Mouse (Mus musculus) erythroblast, embryonic 14.5 days (primary cell): ENCODE data around the gene Gm6460. TPM values are rescaled to one million over a fixed set of nuclear protein-coding genes. Genes with fewer than 3 reads are reported as not detected.
"Not testable (repeated sequence)": the region's sequence is repeated elsewhere in the genome, so short reads cannot be mapped to it uniquely, and the experiment has no call there.

ENCODE experiments used
- H3K27me3 ChIP-seq: 2 replicates; pipeline ENCODE4 v1.6.1; 2012; ENCODE audit warnings: inconsistent platforms; ENCODE audit not compliant: control insufficient read depth
- H3K36me3 ChIP-seq: 2 replicates; pipeline ENCODE4 v1.6.1; 2012; ENCODE audit warnings: mild to moderate bottlenecking, inconsistent platforms; ENCODE audit not compliant: control insufficient read depth
- H3K4me1 ChIP-seq: 2 replicates; pipeline ENCODE4 v1.6.1; 2012; ENCODE audit warnings: inconsistent platforms; ENCODE audit not compliant: control insufficient read depth
- H3K4me3 ChIP-seq: replicated peaks from 2 replicates; pipeline ENCODE3; 2012; ENCODE audit warnings: moderate library complexity, mild to moderate bottlenecking, inconsistent platforms
- H3K9me3 ChIP-seq: 2 replicates; pipeline ENCODE4 v1.6.1; 2012; ENCODE audit warnings: low read length, inconsistent platforms, mixed read lengths; ENCODE audit not compliant: control insufficient read depth
- polyA plus RNA-seq: library from polyadenylated mRNA; stranded (reverse); fragments of >175 nt; gene quantifications from 2 replicates; pipeline ENCODE4 v1.2.3, GENCODE M21; 2012

Gene Gm6460
- not detected in 2 replicates for polyA plus RNA-seq

DNA sequence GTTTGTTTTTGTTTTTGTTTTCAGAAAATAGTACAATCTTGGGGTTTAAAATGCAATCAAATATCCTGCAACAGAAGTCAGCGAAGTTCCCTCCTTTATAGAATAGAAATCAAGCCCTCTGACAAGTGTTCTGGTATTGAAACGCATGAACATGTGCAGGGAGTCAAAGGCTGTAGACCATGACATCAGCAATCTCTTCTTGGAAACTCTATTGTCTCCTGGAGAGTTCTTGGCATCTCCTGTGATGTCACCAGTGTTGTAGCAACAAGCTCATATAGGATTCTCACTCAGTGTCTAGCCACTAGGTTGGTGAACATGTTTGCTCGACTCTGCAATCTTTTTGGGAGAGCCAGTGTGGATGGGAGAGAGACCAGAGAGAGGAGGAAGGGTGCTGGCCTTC, at the start of gene Gm6460:
TSS of gene Gm6460 (plus strand) at position 301 of the 400 bp plus-strand sequence.
- not testable (repeated sequence) for H3K4me3 ChIP-seq, H3K36me3 ChIP-seq, H3K9me3 ChIP-seq, H3K4me1 ChIP-seq, H3K27me3 ChIP-seq

Other genes starting within 250 kb of the Gm6460 start
- not detected in 2 replicates for gene Gm8897, start 178.5 kb upstream of the Gm6460 start, polyA plus RNA-seq
- not detected in 2 replicates for gene Gm8906, start 92.2 kb upstream of the Gm6460 start, polyA plus RNA-seq
- not detected in 2 replicates for gene Gm8922, start 87.0 kb downstream of the Gm6460 start, polyA plus RNA-seq
- gene Gm8926, start 175.6 kb downstream of the Gm6460 start, polyA plus RNA-seq: not detected in 2 replicates